Mouse (Mus musculus): ENCODE results near the gene Col10a1. TPM values are rescaled to one million over a fixed set of nuclear protein-coding genes. Genes with fewer than 3 reads are reported as not detected.

Col10a1 gene
- polyA plus RNA-seq (2015; fragmentation: Nextera tagmentation; extraction: Ambion mirVana): 0.06 and 0.09 TPM in 2 replicates

- Histone ChIP-seq H3K4me1 (replicated peaks; ENCODE audit: insufficient read depth, low read length) (no peaks in the 10 kb centered on the region), H3K4me3 (replicated peaks; ENCODE audit: low read depth, low read length) (no peak within 1 kb of the TSS), H3K4me2 (ENCODE audit: low read length) (no peak within 1 kb of the TSS), H3K27ac (no peak within 1 kb of the TSS), H3K9ac (ENCODE audit: low read depth, low read length) (no peak within 1 kb of the TSS), H3K36me3 (ENCODE audit: insufficient read depth, low read length) (0 out of 2 replicates have a peak, but pooled peaks cover 3% of the 10 kb centered on the region), H3K9me3 (replicated peaks; ENCODE audit: low read length) (no peaks in the 10 kb centered on the region), H3K27me3 (ENCODE audit: insufficient read depth, low read length) (no peaks in the 10 kb centered on the region)
- DNase-seq (ENCODE audit: low spot score) (no peak), ATAC-seq (replicated peaks; ENCODE audit: low FRiP score, low read depth) (no peak)
- TF ChIP-seq CTCF (IDR thresholded peaks at IDR 0.05; ENCODE audit: low read depth): no peak
- WGBS: 76% methylated on average over 8 of the region's 8 CpGs
Observed at GRCm38 (mm10) chr10:34389681-34390080, at the start of gene Col10a1. Gene Col10a1, plus strand, starts transcription at chr10:34389981.

GRCm38 (mm10) chr10:34341014-34341413 lies 48.8 kb upstream of the Col10a1 start:
- Histone ChIP-seq H3K9me3 (replicated peaks; ENCODE audit: low read length) (no peaks in the 10 kb centered on the region), H3K36me3 (ENCODE audit: insufficient read depth, low read length) (no peaks in the 10 kb centered on the region), H3K9ac (ENCODE audit: low read depth, low read length) (no peak overlapping the region), H3K27me3 (ENCODE audit: insufficient read depth, low read length) (no peaks in the 10 kb centered on the region), H3K4me3 (replicated peaks; ENCODE audit: low read depth, low read length) (no peak overlapping the region), H3K27ac (no peak overlapping the region), H3K4me2 (ENCODE audit: low read length) (no peak overlapping the region), H3K4me1 (replicated peaks; ENCODE audit: insufficient read depth, low read length) (no peaks in the 10 kb centered on the region)
- no peak for DNase-seq (ENCODE audit: low spot score)
- no peak for ATAC-seq (replicated peaks; ENCODE audit: low FRiP score, low read depth)
- WGBS: 49% methylated on average over 6 of the region's 6 CpGs
- TF ChIP-seq CTCF (IDR thresholded peaks at IDR 0.05; ENCODE audit: low read depth): no peak

DNA sequence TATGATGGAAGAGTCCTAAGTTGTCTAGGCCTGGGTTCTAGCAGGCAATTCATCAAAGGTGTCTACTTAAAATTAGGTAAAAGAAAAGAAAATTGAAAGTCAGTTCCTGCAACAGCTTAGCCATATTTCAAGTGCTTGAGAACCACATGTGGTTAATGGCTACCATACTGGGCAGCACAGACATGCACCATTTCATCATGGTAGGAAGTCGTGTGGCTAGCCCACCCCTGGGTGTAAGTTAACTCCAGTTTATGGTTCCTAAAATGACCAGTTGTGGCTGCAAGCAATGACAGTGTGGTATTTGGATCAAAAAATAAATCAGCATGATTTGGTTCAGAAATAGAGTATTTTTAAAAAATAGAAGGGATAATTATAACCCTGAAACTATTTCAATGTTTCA lies 47.9 kb upstream of the Col10a1 start:
- no peak overlapping the region for H3K4me3 ChIP-seq (replicated peaks; ENCODE audit: low read depth, low read length)
- H3K4me1 ChIP-seq (replicated peaks; ENCODE audit: insufficient read depth, low read length): no peaks in the 10 kb centered on the region
- WGBS: 65% methylated on average over 1 of the region's 1 CpGs
- no peak overlapping the region for H3K9ac ChIP-seq (ENCODE audit: low read depth, low read length)
- H3K27me3 ChIP-seq (ENCODE audit: insufficient read depth, low read length): no peaks in the 10 kb centered on the region
- H3K4me2 ChIP-seq (ENCODE audit: low read length): no peak overlapping the region
- no peaks in the 10 kb centered on the region for H3K36me3 ChIP-seq (ENCODE audit: insufficient read depth, low read length)
- DNase-seq (ENCODE audit: low spot score) (no peak), ATAC-seq (replicated peaks; ENCODE audit: low FRiP score, low read depth) (no peak)
- TF ChIP-seq CTCF (IDR thresholded peaks at IDR 0.05; ENCODE audit: low read depth): no peak
- H3K9me3 ChIP-seq (replicated peaks; ENCODE audit: low read length): no peaks in the 10 kb centered on the region
- H3K27ac ChIP-seq: no peak overlapping the region

DNA sequence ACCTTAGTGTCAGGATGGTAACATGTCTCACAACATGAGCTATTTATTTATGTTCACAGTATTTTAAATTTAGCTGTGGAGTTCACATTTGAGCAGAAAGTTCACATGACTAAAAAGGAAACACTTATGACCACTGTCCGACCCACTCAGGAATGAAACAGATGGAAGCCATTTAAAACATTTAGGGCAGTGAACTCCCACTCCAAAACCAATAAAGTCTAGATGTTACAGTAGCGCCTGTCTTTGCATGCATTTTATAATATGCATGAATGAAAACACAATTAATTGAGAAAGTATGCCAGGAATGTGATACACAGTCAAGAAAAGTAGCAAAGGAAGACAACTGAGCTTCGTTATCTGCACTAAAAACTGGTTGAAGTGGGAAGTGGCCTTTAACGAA lies 37.6 kb upstream of the Col10a1 start:
- no peaks in the 10 kb centered on the region for H3K27me3 ChIP-seq (ENCODE audit: insufficient read depth, low read length)
- H3K27ac ChIP-seq: peak overlapping the region; percentile 27; the same call in 1 of the 2 replicates
- DNase-seq (ENCODE audit: low spot score) (peak; percentile 80), ATAC-seq (replicated peaks; ENCODE audit: low FRiP score, low read depth) (no peak)
- H3K4me2 ChIP-seq (ENCODE audit: low read length): no peak overlapping the region
- no peaks in the 10 kb centered on the region for H3K36me3 ChIP-seq (ENCODE audit: insufficient read depth, low read length)
- no peak for TF ChIP-seq CTCF (IDR thresholded peaks at IDR 0.05; ENCODE audit: low read depth)
- 52% methylated on average over 4 of the region's 4 CpGs for WGBS
- no peak overlapping the region for H3K9ac ChIP-seq (ENCODE audit: low read depth, low read length)
- H3K9me3 ChIP-seq (replicated peaks; ENCODE audit: low read length): no peaks in the 10 kb centered on the region
- H3K4me3 ChIP-seq (replicated peaks; ENCODE audit: low read depth, low read length): no peak overlapping the region
- H3K4me1 ChIP-seq (replicated peaks; ENCODE audit: insufficient read depth, low read length): no peaks in the 10 kb centered on the region

DNA sequence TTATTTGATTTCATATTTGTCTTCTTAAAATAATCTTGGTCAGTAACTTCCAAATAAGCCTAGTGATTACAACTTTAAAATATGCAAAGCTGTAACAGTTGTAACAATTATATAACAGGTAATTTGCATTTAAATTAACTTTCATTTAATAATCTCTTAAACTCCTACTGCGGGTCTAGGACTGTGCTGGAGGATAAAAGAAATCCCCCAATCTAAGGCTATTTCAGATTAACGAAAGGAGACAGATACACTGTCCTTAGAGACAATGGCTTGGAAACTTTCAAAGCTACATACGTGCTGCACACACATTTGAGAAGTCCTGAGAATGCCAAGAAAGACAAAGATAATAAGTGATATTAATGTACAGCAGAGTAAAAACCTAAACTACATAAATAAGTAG lies 31.5 kb upstream of the Col10a1 start:
- no peaks in the 10 kb centered on the region for H3K9me3 ChIP-seq (replicated peaks; ENCODE audit: low read length)
- DNase-seq (ENCODE audit: low spot score): no peak
- H3K36me3 ChIP-seq (ENCODE audit: insufficient read depth, low read length): no peaks in the 10 kb centered on the region
- ATAC-seq (replicated peaks; ENCODE audit: low FRiP score, low read depth): no peak
- no peak overlapping the region for H3K27ac ChIP-seq
- no peak overlapping the region for H3K4me3 ChIP-seq (replicated peaks; ENCODE audit: low read depth, low read length)
- H3K27me3 ChIP-seq (ENCODE audit: insufficient read depth, low read length): no peaks in the 10 kb centered on the region
- H3K9ac ChIP-seq (ENCODE audit: low read depth, low read length): no peak overlapping the region
- no peak overlapping the region for H3K4me2 ChIP-seq (ENCODE audit: low read length)
- TF ChIP-seq CTCF (IDR thresholded peaks at IDR 0.05; ENCODE audit: low read depth): no peak
- 82% methylated on average over 3 of the region's 3 CpGs for WGBS
- no peaks in the 10 kb centered on the region for H3K4me1 ChIP-seq (replicated peaks; ENCODE audit: insufficient read depth, low read length)

GRCm38 (mm10) chr10:34363756-34364155 lies 26.0 kb upstream of the Col10a1 start:
- H3K9ac ChIP-seq (ENCODE audit: low read depth, low read length): no peak overlapping the region
- H3K36me3 ChIP-seq (ENCODE audit: insufficient read depth, low read length): no peaks in the 10 kb centered on the region
- no peak for DNase-seq (ENCODE audit: low spot score)
- H3K4me2 ChIP-seq (ENCODE audit: low read length): no peak overlapping the region
- H3K9me3 ChIP-seq (replicated peaks; ENCODE audit: low read length): no peaks in the 10 kb centered on the region
- no peaks in the 10 kb centered on the region for H3K27me3 ChIP-seq (ENCODE audit: insufficient read depth, low read length)
- no peak for TF ChIP-seq CTCF (IDR thresholded peaks at IDR 0.05; ENCODE audit: low read depth)
- no peak overlapping the region for H3K27ac ChIP-seq
- H3K4me3 ChIP-seq (replicated peaks; ENCODE audit: low read depth, low read length): no peak overlapping the region
- ATAC-seq (replicated peaks; ENCODE audit: low FRiP score, low read depth): no peak
- H3K4me1 ChIP-seq (replicated peaks; ENCODE audit: insufficient read depth, low read length): no peaks in the 10 kb centered on the region

GRCm38 (mm10) chr10:34368138-34368537 lies 21.6 kb upstream of the Col10a1 start:
- Histone ChIP-seq H3K36me3 (ENCODE audit: insufficient read depth, low read length) (no peaks in the 10 kb centered on the region), H3K9me3 (replicated peaks; ENCODE audit: low read length) (no peaks in the 10 kb centered on the region), H3K27me3 (ENCODE audit: insufficient read depth, low read length) (no peaks in the 10 kb centered on the region), H3K27ac (no peak overlapping the region), H3K4me1 (replicated peaks; ENCODE audit: insufficient read depth, low read length) (no peaks in the 10 kb centered on the region), H3K4me3 (replicated peaks; ENCODE audit: low read depth, low read length) (no peak overlapping the region), H3K9ac (ENCODE audit: low read depth, low read length) (no peak overlapping the region), H3K4me2 (ENCODE audit: low read length) (no peak overlapping the region)
- DNase-seq (ENCODE audit: low spot score) (peak; percentile 20), ATAC-seq (replicated peaks; ENCODE audit: low FRiP score, low read depth) (no peak)
- 71% methylated on average over 5 of the region's 5 CpGs for WGBS
- TF ChIP-seq CTCF (IDR thresholded peaks at IDR 0.05; ENCODE audit: low read depth): peak; percentile 64
